Mouse (Mus musculus): ENCODE measurements around the gene Wnt10b. TPM values are rescaled to one million over a fixed set of nuclear protein-coding genes. Genes with fewer than 3 reads are reported as not detected.

The Wnt10b gene
- polyA plus RNA-seq, 1 experiment from 2014 or later: not detected

- Histone ChIP-seq H3K9ac (no peak overlapping the region), H3K27me3 (ENCODE audit: insufficient read depth, low read length) (no peaks in the 10 kb centered on the region), H3K4me3 (ENCODE audit: low read depth, low read length) (no peak overlapping the region), H3K27ac (ENCODE audit: low read depth) (no peak overlapping the region), H3K4me2 (no peak overlapping the region), H3K9me3 (ENCODE audit: low read depth, low read length) (no peaks in the 10 kb centered on the region), H3K4me1 (ENCODE audit: insufficient read depth) (peaks cover 9% of the 10 kb centered on the region; the same call in 1 of the 2 replicates), H3K36me3 (ENCODE audit: insufficient read depth) (0 out of 2 replicates have a peak, but pooled peaks cover 8% of the 10 kb centered on the region)
- no peak for TF ChIP-seq CTCF (IDR thresholded peaks at IDR 0.05; ENCODE audit: low read depth)
- ATAC-seq (ENCODE audit: insufficient read depth): no peak
- no peak for DNase-seq
- WGBS: 66% methylated on average over 6 of the region's 6 CpGs
These were observed 47.2 kb downstream of the Wnt10b start for GRCm38 (mm10) chr15:98730790-98731189.

- no peak for DNase-seq
- no peak for ATAC-seq (ENCODE audit: insufficient read depth)
- Histone ChIP-seq H3K36me3 (ENCODE audit: insufficient read depth) (0 out of 2 replicates have a peak, but pooled peaks cover under 1% of the 10 kb centered on the region), H3K27ac (ENCODE audit: low read depth) (no peak overlapping the region), H3K4me3 (ENCODE audit: low read depth, low read length) (no peak overlapping the region), H3K27me3 (ENCODE audit: insufficient read depth, low read length) (no peaks in the 10 kb centered on the region), H3K9me3 (ENCODE audit: low read depth, low read length) (no peaks in the 10 kb centered on the region), H3K4me1 (ENCODE audit: insufficient read depth) (peaks cover 9% of the 10 kb centered on the region; the same call in 1 of the 2 replicates), H3K4me2 (no peak overlapping the region), H3K9ac (no peak overlapping the region)
- TF ChIP-seq CTCF (IDR thresholded peaks at IDR 0.05; ENCODE audit: low read depth): no peak
- 65% methylated on average over 7 of the region's 7 CpGs for WGBS
These were observed 48.0 kb downstream of the Wnt10b start for GRCm38 (mm10) chr15:98729791-98730545.

GRCm38 (mm10) chr15:98728366-98728765 lies 49.6 kb downstream of the Wnt10b start:
- ATAC-seq (ENCODE audit: insufficient read depth): no peak
- Histone ChIP-seq H3K9me3 (ENCODE audit: low read depth, low read length) (no peaks in the 10 kb centered on the region), H3K27me3 (ENCODE audit: insufficient read depth, low read length) (no peaks in the 10 kb centered on the region), H3K9ac (no peak overlapping the region), H3K4me2 (peak overlapping the region; percentile 99), H3K4me1 (ENCODE audit: insufficient read depth) (peaks cover 20% of the 10 kb centered on the region; the same call in 1 of the 2 replicates), H3K36me3 (ENCODE audit: insufficient read depth) (no peaks in the 10 kb centered on the region), H3K4me3 (ENCODE audit: low read depth, low read length) (peak overlapping the region; percentile 59), H3K27ac (ENCODE audit: low read depth) (no peak overlapping the region)
- no peak for DNase-seq
- TF ChIP-seq CTCF (IDR thresholded peaks at IDR 0.05; ENCODE audit: low read depth): no peak
- 23% methylated on average over 9 of the region's 9 CpGs for WGBS

GRCm38 (mm10) chr15:98727443-98728321 lies 50.3 kb downstream of the Wnt10b start, which contains the start of gene Fkbp11:
Fkbp11 (minus strand) TSS chr15:98728198.
- ATAC-seq (ENCODE audit: insufficient read depth) (peak; percentile 91), DNase-seq (peak; percentile 80)
- Histone ChIP-seq H3K27ac (ENCODE audit: low read depth) (no peak within 1 kb of the TSS), H3K9ac (peak within 1 kb of the TSS; percentile 65), H3K4me3 (ENCODE audit: low read depth, low read length) (peak within 1 kb of the TSS; percentile 59), H3K36me3 (ENCODE audit: insufficient read depth) (no peaks in the 10 kb centered on the region), H3K4me2 (peak within 1 kb of the TSS; percentile 99), H3K4me1 (ENCODE audit: insufficient read depth) (peaks cover 21% of the 10 kb centered on the region; the same call in 1 of the 2 replicates), H3K27me3 (ENCODE audit: insufficient read depth, low read length) (no peaks in the 10 kb centered on the region), H3K9me3 (ENCODE audit: low read depth, low read length) (no peaks in the 10 kb centered on the region)
- under 1% methylated on average over 39 of the region's 39 CpGs for WGBS
- no peak for TF ChIP-seq CTCF (IDR thresholded peaks at IDR 0.05; ENCODE audit: low read depth)

GRCm38 (mm10) chr15:98726746-98727145 lies 51.2 kb downstream of the Wnt10b start:
- ATAC-seq (ENCODE audit: insufficient read depth) (no peak), DNase-seq (no peak)
- WGBS: 32% methylated on average over 7 of the region's 7 CpGs
- no peaks in the 10 kb centered on the region for H3K9me3 ChIP-seq (ENCODE audit: low read depth, low read length)
- no peak overlapping the region for H3K27ac ChIP-seq (ENCODE audit: low read depth)
- no peaks in the 10 kb centered on the region for H3K27me3 ChIP-seq (ENCODE audit: insufficient read depth, low read length)
- TF ChIP-seq CTCF (IDR thresholded peaks at IDR 0.05; ENCODE audit: low read depth): no peak
- H3K4me1 ChIP-seq (ENCODE audit: insufficient read depth): peaks cover 21% of the 10 kb centered on the region; the same call in 1 of the 2 replicates
- H3K4me2 ChIP-seq: peak overlapping the region; percentile 99
- H3K36me3 ChIP-seq (ENCODE audit: insufficient read depth): no peaks in the 10 kb centered on the region
- peak overlapping the region; percentile 59 for H3K4me3 ChIP-seq (ENCODE audit: low read depth, low read length)
- H3K9ac ChIP-seq: peak overlapping the region; percentile 65

- Histone ChIP-seq H3K27me3 (ENCODE audit: insufficient read depth, low read length) (no peaks in the 10 kb centered on the region), H3K4me3 (ENCODE audit: low read depth, low read length) (no peak overlapping the region), H3K36me3 (ENCODE audit: insufficient read depth) (no peaks in the 10 kb centered on the region), H3K9me3 (ENCODE audit: low read depth, low read length) (no peaks in the 10 kb centered on the region), H3K9ac (no peak overlapping the region), H3K27ac (ENCODE audit: low read depth) (no peak overlapping the region), H3K4me2 (no peak overlapping the region; the same call in 1 of the 2 replicates), H3K4me1 (ENCODE audit: insufficient read depth) (peaks cover 21% of the 10 kb centered on the region; the same call in 1 of the 2 replicates)
- no peak for TF ChIP-seq CTCF (IDR thresholded peaks at IDR 0.05; ENCODE audit: low read depth)
- ATAC-seq (ENCODE audit: insufficient read depth) (no peak), DNase-seq (no peak)
- 72% methylated on average over 4 of the region's 4 CpGs for WGBS
These were observed 51.9 kb downstream of the Wnt10b start for GRCm38 (mm10) chr15:98726079-98726478.
